24 mouse cellular contexts compared by ENCODE assay signal in genomic region chr3:60897628-60898269, GRCm38 (mm10).
DNase-seq lines count a peak whose midpoint lies in the region; ATAC-seq and TF ChIP-seq lines count a peak whose summit lies in the region.
"Had no signal": no experiment of that assay in that cellular context is flagged by ENCODE, and none has a peak within 500 bp of the region (broad histone marks: within the 10 kb centered on the region; RNA-seq: fewer than 3 reads in every experiment).

No protein-coding gene starts in this region.

- 49% methylated on average over 5 of the region's 5 CpGs for WGBS in intestine, embryonic 16.5 days
- WGBS in intestine, postnatal 0 days = 52% methylated on average over 5 of the region's 5 CpGs
- 35% methylated on average over 5 of the region's 5 CpGs for WGBS in lung, embryonic 14.5 days
- 35% methylated on average over 5 of the region's 5 CpGs for WGBS in lung, embryonic 16.5 days

- no peak for TF ChIP-seq CTCF in intestine, postnatal 0 days (IDR thresholded peaks at IDR 0.05; ENCODE audit: low read depth)
- TF ChIP-seq CTCF in lung, embryonic 14.5 days (IDR thresholded peaks at IDR 0.05; ENCODE audit: low read depth) = no peak

- peak; percentile 48; the same call in 1 of the 2 replicates for ATAC-seq in intestine, embryonic 16.5 days
- ATAC-seq in intestine, postnatal 0 days = no peak
- peak; percentile 88 for ATAC-seq in lung, embryonic 14.5 days (ENCODE audit: insufficient read depth)
- peak; percentile 65 for ATAC-seq in lung, embryonic 16.5 days (ENCODE audit: low read depth)
- ATAC-seq: activated CD4-positive, CD25-positive, alpha-beta regulatory T cell, adult 4 months; CD4-positive, CD25-positive, alpha-beta regulatory T cell, adult 4 months; forebrain, embryonic 13.5 days; forebrain, embryonic 15.5 days; Patski had no signal

- H3K27ac ChIP-seq in intestine, embryonic 16.5 days (ENCODE audit: low read length) = no peak overlapping the region
- H3K27ac ChIP-seq in intestine, postnatal 0 days (ENCODE audit: low read depth, low read length) = no peak overlapping the region
- no peak overlapping the region for H3K27ac ChIP-seq in lung, embryonic 14.5 days (ENCODE audit: low read depth)
- no peak overlapping the region for H3K27ac ChIP-seq in lung, embryonic 16.5 days (ENCODE audit: low read length)
- H3K27ac ChIP-seq: embryonic facial prominence, embryonic 10.5 days; embryonic facial prominence, embryonic 12.5 days; forebrain, embryonic 13.5 days; forebrain, embryonic 15.5 days had no signal

- no peak overlapping the region for H3K4me3 ChIP-seq in intestine, embryonic 16.5 days (ENCODE audit: low read length)
- no peak overlapping the region for H3K4me3 ChIP-seq in intestine, postnatal 0 days (ENCODE audit: low read depth, low read length)
- H3K4me3 ChIP-seq in lung, embryonic 14.5 days (ENCODE audit: low read depth, low read length) = no peak overlapping the region
- no peak overlapping the region for H3K4me3 ChIP-seq in lung, embryonic 16.5 days (ENCODE audit: low read length)
- H3K4me3 ChIP-seq: embryonic facial prominence, embryonic 10.5 days; embryonic facial prominence, embryonic 12.5 days; forebrain, embryonic 13.5 days; forebrain, embryonic 15.5 days had no signal

- no peaks in the 10 kb centered on the region for H3K27me3 ChIP-seq in intestine, embryonic 16.5 days (replicated peaks; ENCODE audit: control insufficient read depth, insufficient read depth, low read length)
- H3K27me3 ChIP-seq in intestine, postnatal 0 days (replicated peaks; ENCODE audit: control insufficient read depth, insufficient read depth, low read length) = no peaks in the 10 kb centered on the region
- no peaks in the 10 kb centered on the region for H3K27me3 ChIP-seq in lung, embryonic 14.5 days (ENCODE audit: insufficient read depth, low read length)
- no peaks in the 10 kb centered on the region for H3K27me3 ChIP-seq in lung, embryonic 16.5 days (ENCODE audit: control insufficient read depth, insufficient read depth, low read depth, low read length)
- H3K27me3 ChIP-seq: CH12.LX; embryonic facial prominence, embryonic 12.5 days; forebrain, embryonic 13.5 days; forebrain, embryonic 15.5 days; Patski had no signal

- no peaks in the 10 kb centered on the region for H3K9me3 ChIP-seq in intestine, embryonic 16.5 days (ENCODE audit: control insufficient read depth, low read length)
- H3K9me3 ChIP-seq in intestine, postnatal 0 days (ENCODE audit: control insufficient read depth) = no peaks in the 10 kb centered on the region
- no peaks in the 10 kb centered on the region for H3K9me3 ChIP-seq in lung, embryonic 14.5 days (ENCODE audit: low read depth, low read length)
- H3K9me3 ChIP-seq in lung, embryonic 16.5 days (ENCODE audit: control insufficient read depth, low read length) = no peaks in the 10 kb centered on the region
- H3K9me3 ChIP-seq: embryonic facial prominence, embryonic 10.5 days; embryonic facial prominence, embryonic 12.5 days; forebrain, embryonic 13.5 days; forebrain, embryonic 15.5 days; G1E had no signal

- H3K4me1 ChIP-seq in intestine, embryonic 16.5 days (ENCODE audit: control insufficient read depth, insufficient read depth, low read length) = no peaks in the 10 kb centered on the region
- no peaks in the 10 kb centered on the region for H3K4me1 ChIP-seq in intestine, postnatal 0 days (replicated peaks; ENCODE audit: control insufficient read depth, insufficient read depth, low read length)
- H3K4me1 ChIP-seq in lung, embryonic 14.5 days (ENCODE audit: insufficient read depth) = no peaks in the 10 kb centered on the region
- no peaks in the 10 kb centered on the region for H3K4me1 ChIP-seq in lung, embryonic 16.5 days (replicated peaks; ENCODE audit: control insufficient read depth, insufficient read depth, low read length)
- H3K4me1 ChIP-seq: embryonic facial prominence, embryonic 10.5 days; embryonic facial prominence, embryonic 12.5 days; forebrain, embryonic 13.5 days; forebrain, embryonic 15.5 days had no signal

- no peak overlapping the region for H3K9ac ChIP-seq in intestine, embryonic 16.5 days (ENCODE audit: low read depth, low read length)
- H3K9ac ChIP-seq in intestine, postnatal 0 days (ENCODE audit: low read depth, low read length) = no peak overlapping the region
- no peak overlapping the region for H3K9ac ChIP-seq in lung, embryonic 14.5 days
- H3K9ac ChIP-seq in lung, embryonic 16.5 days (ENCODE audit: low read length) = no peak overlapping the region
- H3K9ac ChIP-seq: embryonic facial prominence, embryonic 12.5 days; forebrain, embryonic 13.5 days; forebrain, embryonic 15.5 days had no signal

- no peaks in the 10 kb centered on the region for H3K36me3 ChIP-seq in intestine, embryonic 16.5 days (ENCODE audit: control insufficient read depth, insufficient read depth, low read length)
- no peaks in the 10 kb centered on the region for H3K36me3 ChIP-seq in intestine, postnatal 0 days (ENCODE audit: control insufficient read depth, insufficient read depth)
- no peaks in the 10 kb centered on the region for H3K36me3 ChIP-seq in lung, embryonic 14.5 days (ENCODE audit: insufficient read depth)
- no peaks in the 10 kb centered on the region for H3K36me3 ChIP-seq in lung, embryonic 16.5 days (ENCODE audit: control insufficient read depth, insufficient read depth, low read length)
- H3K36me3 ChIP-seq: embryonic facial prominence, embryonic 10.5 days; embryonic facial prominence, embryonic 12.5 days; forebrain, embryonic 15.5 days; G1E had no signal

- DNase-seq in lung, embryonic 14.5 days = peak; percentile 66
- DNase-seq in lung, postnatal 10 days = no peak
- DNase-seq in lung, adult 18-20 months = no peak
- DNase-seq: adrenal gland, adult 8-10 months; adrenal gland, postnatal 14 days; adrenal gland, postnatal 36 days; B cell, adult 2 months; cerebellum, adult 11-12 months; cerebellum, adult 2 months; cerebellum, adult 9-10 months; cerebellum, postnatal 10 days; cerebellum, postnatal 25 days had no signal

- H3K4me2 ChIP-seq in intestine, embryonic 16.5 days (ENCODE audit: low read depth, low read length) = no peak overlapping the region
- no peak overlapping the region for H3K4me2 ChIP-seq in intestine, postnatal 0 days (replicated peaks; ENCODE audit: low read depth)
- no peak overlapping the region for H3K4me2 ChIP-seq in lung, embryonic 14.5 days
- H3K4me2 ChIP-seq in lung, embryonic 16.5 days (ENCODE audit: low read depth, low read length) = no peak overlapping the region
- H3K4me2 ChIP-seq: embryonic facial prominence, embryonic 12.5 days; forebrain, embryonic 13.5 days; forebrain, embryonic 15.5 days had no signal
